Mouse (Mus musculus) hindbrain, postnatal 0 days (tissue): ENCODE data around the gene Ppwd1. TPM values are rescaled to one million over a fixed set of nuclear protein-coding genes. Genes with fewer than 3 reads are reported as not detected.

ENCODE experiments used
- ATAC-seq: fragments of 200-750 bp; cut with Nextera tagmentation; 2 replicates; pipeline ENCODE4 v1.8.0; 2017; ENCODE audit warnings: mild to moderate bottlenecking, moderate TSS enrichment, moderate library complexity
- DNase-seq: peaks from one replicate; pipeline ENCODE4 v3.0.0-alpha.2; 2015; ENCODE audit warnings: low spot score
- H3K27ac ChIP-seq: fragments of 300-500 bp; sonication (generic); 2 replicates; pipeline ENCODE4 v1.5.1; 2014; ENCODE audit warnings: mild to moderate bottlenecking
- H3K27me3 ChIP-seq: fragments of 300-500 bp; sonication (generic); 2 replicates; pipeline ENCODE4 v1.6.1; 2014; ENCODE audit warnings: low read length, mixed read lengths; ENCODE audit not compliant: insufficient read depth
- H3K36me3 ChIP-seq: fragments of 300-500 bp; sonication (generic); 2 replicates; pipeline ENCODE4 v1.6.1; 2014; ENCODE audit warnings: low read length, mixed read lengths; ENCODE audit not compliant: insufficient read depth
- H3K4me1 ChIP-seq: fragments of 300-500 bp; sonication (generic); 2 replicates; pipeline ENCODE4 v1.6.1; 2014; ENCODE audit warnings: antibody characterized with exemption, low read length, mixed read lengths; ENCODE audit not compliant: insufficient read depth
- H3K4me2 ChIP-seq: fragments of 300-500 bp; sonication (generic); 2 replicates; pipeline ENCODE4 v1.6.1; 2014; ENCODE audit warnings: low read depth, mild to moderate bottlenecking, low read length, moderate library complexity, mixed read lengths
- H3K4me3 ChIP-seq: fragments of 300-500 bp; sonication (generic); 2 replicates; pipeline ENCODE4 v1.5.1; 2014; ENCODE audit warnings: low read length
- H3K9ac ChIP-seq: fragments of 300-500 bp; sonication (generic); replicated peaks from 2 replicates; pipeline ENCODE4 v1.6.1; 2014; ENCODE audit warnings: mild to moderate bottlenecking, low read length, moderate library complexity, mixed read lengths
- H3K9me3 ChIP-seq: fragments of 300-500 bp; sonication (generic); 2 replicates; pipeline ENCODE4 v1.6.1; 2016; ENCODE audit warnings: low read length, mixed read lengths
- CTCF ChIP-seq: IDR thresholded peaks from 2 replicates; pipeline ENCODE4 v1.5.1; 2016; ENCODE audit warnings: antibody characterized with exemption, control low read depth, low read depth
- WGBS: fragments of 180-500 bp; shearing (Covaris S2); extraction: QIAGEN DNeasy Blood & Tissue Kit; methylation state at CpG from one replicate; pipeline ENCODE4 v1.1.7; 2014; 5-methylcytosine and 5-hydroxymethylcytosine counted together
- polyA plus RNA-seq: library from polyadenylated mRNA; unstranded; fragments of >200 nt; fragmentation: Nextera tagmentation; extraction: Ambion mirVana; gene quantifications from 2 replicates; pipeline ENCODE4 v1.2.1, GENCODE M21; 2015
- total RNA-seq: library from RNA; depleted of rRNA; stranded (reverse); fragments of >200 nt; gene quantifications from 2 replicates; pipeline ENCODE4 v1.2.3, GENCODE M21; 2014; rRNA removed

The Ppwd1 gene
- total and polyA plus RNA-seq, 2 experiments from 2014 or later: 4.3 to 6.3 TPM

GRCm38 (mm10) chr13:104155686-104156085, 73.0 kb downstream of the Ppwd1 start:
- ATAC-seq (no peak), DNase-seq (no peak)
- no peak overlapping the region for H3K27ac ChIP-seq
- H3K9me3 ChIP-seq: no peaks in the 10 kb centered on the region
- no peaks in the 10 kb centered on the region for H3K4me1 ChIP-seq
- H3K9ac ChIP-seq: no peak overlapping the region
- peaks cover 29% of the 10 kb centered on the region for H3K36me3 ChIP-seq
- 87% methylated on average over 1 of the region's 1 CpGs for WGBS
- H3K27me3 ChIP-seq: no peaks in the 10 kb centered on the region
- no peak overlapping the region for H3K4me3 ChIP-seq
- no peak overlapping the region for H3K4me2 ChIP-seq
- no peak for TF ChIP-seq CTCF

Other genes starting within 250 kb of the Ppwd1 start
- 67.3 and 71.6 TPM in 2 replicates for gene Nln, start 119.2 kb downstream of the Ppwd1 start, total RNA-seq
- gene Nln, start 119.2 kb downstream of the Ppwd1 start, polyA plus RNA-seq: 52.9 and 53.7 TPM in 2 replicates
- gene Sgtb, start 119.1 kb downstream of the Ppwd1 start, total RNA-seq: 26.8 and 36.7 TPM in 2 replicates
- 24.3 and 24.9 TPM in 2 replicates for gene Sgtb, start 119.1 kb downstream of the Ppwd1 start, polyA plus RNA-seq
- 26.0 and 27.7 TPM in 2 replicates for gene Trappc13, start 50.4 kb downstream of the Ppwd1 start, total RNA-seq
- gene Trappc13, start 50.4 kb downstream of the Ppwd1 start, polyA plus RNA-seq: 41.9 and 46.6 TPM in 2 replicates
- gene Trim23, start 50.0 kb downstream of the Ppwd1 start, total RNA-seq: 27.5 and 29.7 TPM in 2 replicates
- 28.8 and 30.7 TPM in 2 replicates for gene Trim23, start 50.0 kb downstream of the Ppwd1 start, polyA plus RNA-seq
- gene Cenpk, start 232 bp downstream of the Ppwd1 start, total RNA-seq: 2.5 and 3.0 TPM in 2 replicates
- gene Cenpk, start 232 bp downstream of the Ppwd1 start, polyA plus RNA-seq: 18.2 and 19.8 TPM in 2 replicates
- gene Adamts6, start 59.0 kb upstream of the Ppwd1 start, total RNA-seq: 6.1 and 8.9 TPM in 2 replicates
- gene Adamts6, start 59.0 kb upstream of the Ppwd1 start, polyA plus RNA-seq: 1.1 TPM in 2 replicates